Mouse (Mus musculus) testis, adult 2 months (tissue): ENCODE results near the gene Vmn2r90.

ENCODE experiments used
- CTCF ChIP-seq: fragments of 200-500 bp; IDR thresholded peaks from 2 replicates; pipeline ENCODE4 v1.5.1; 2012; ENCODE audit warnings: low read depth, mild to moderate bottlenecking, inconsistent platforms, low read length, moderate library complexity; ENCODE audit not compliant: control insufficient read depth, insufficient read depth, insufficient replicate concordance
- POLR2A ChIP-seq: fragments of 200-500 bp; IDR thresholded peaks from 2 replicates; pipeline ENCODE4 v1.6.1; 2012; ENCODE audit warnings: low read depth, mild to moderate bottlenecking, inconsistent platforms, low read length, moderate library complexity; ENCODE audit not compliant: control insufficient read depth

DNA sequence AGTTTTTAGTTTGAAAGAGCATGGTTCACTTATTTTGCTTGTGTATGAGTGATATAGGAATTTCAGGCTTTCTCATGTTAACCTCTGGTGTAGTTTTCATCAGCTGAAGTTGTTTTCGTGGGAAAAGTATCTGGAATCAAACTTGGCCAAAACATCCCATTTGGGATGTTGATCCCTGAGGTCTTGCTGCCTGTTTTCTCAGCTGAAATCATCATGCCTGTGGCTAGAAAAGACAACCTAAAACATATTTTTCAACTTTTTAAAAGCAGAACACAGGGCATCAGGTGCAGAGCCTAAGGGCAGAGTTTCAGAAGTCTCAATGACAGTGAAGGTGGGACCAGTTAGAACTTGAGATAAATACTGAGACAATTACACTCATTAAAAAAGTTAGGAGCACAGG, at the start of gene Vmn2r90:
- no peak for TF ChIP-seq CTCF
- no peak for TF ChIP-seq POLR2A
